Mouse (Mus musculus): ENCODE data around the gene Tmem221.

Tmem221 gene

DNA sequence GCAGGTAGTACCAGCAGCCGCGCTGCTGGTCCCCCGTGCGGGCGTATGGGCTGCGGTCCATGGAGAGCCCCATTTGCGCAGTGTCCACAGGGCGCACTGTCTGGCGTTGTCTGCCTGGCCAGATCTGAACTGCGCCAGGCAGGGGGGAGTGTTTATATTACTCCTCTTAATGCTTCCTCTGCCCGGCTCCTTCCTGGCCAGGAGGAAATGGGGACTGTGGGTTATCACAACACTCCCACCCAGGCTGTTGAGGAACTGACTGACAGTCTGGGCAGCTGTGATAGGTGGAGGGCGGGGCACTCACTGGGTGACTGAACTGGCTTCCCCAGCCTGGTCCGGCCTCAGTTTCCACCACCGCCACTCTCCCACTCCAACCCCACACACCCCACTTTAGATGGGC, 47.0 kb downstream of the Tmem221 start, which contains the start of gene Plvap:
Gene Plvap (minus strand): TSS at position 109 of the 400 bp plus-strand sequence.
- DNase-seq (ENCODE audit: low read depth, low spot score), result no peak

DNA sequence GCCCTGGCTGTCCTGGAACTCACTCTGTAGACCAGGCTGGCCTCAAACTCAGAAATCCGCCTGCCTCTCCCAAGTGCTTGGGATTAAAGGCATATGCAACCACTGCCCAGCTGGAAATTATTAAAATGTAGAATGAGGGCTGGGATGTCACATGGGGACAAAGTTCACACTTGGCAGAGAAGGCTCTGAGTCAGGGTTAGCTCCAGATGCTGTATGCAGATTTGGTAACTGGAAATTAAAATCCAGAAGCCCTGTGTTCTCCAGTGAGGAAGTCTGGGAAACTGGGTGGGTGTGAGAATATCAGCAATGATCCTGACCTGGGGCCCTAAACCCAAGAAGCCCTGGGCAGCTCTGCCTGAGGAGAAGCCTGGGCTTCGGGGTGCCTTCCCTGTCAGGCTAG, 49.4 kb downstream of the Tmem221 start:
- no peak for DNase-seq (ENCODE audit: low read depth, low spot score)

- peak; percentile 92 for DNase-seq (ENCODE audit: low read depth, low spot score)
Observed at GRCm38 (mm10) chr8:71507589-71508104, 51.0 kb downstream of the Tmem221 start.

- DNase-seq (ENCODE audit: low read depth, low spot score), result no peak
Observed at GRCm38 (mm10) chr8:71505979-71506378, 52.7 kb downstream of the Tmem221 start.

DNA sequence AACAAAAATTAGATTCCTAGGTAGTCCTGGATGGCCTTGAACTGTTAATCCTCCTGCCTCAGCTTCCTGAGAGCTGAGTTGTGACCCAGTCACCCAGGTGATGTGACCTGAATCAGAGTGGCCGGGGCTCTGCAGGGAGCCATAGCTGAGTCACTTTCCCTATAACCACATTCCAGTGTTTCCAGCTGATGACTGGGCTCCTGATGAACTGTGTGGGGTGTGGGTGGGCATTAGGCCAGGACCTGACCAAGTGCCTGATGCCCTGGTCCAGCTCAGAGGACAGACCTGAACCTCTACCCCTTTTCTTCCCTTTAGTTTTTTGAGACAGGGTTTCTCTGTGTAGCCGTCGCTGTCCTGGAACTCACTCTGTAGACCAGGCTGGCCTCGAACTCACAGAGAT, 53.3 kb downstream of the Tmem221 start:
- DNase-seq (ENCODE audit: low read depth, low spot score), result no peak

- no peak for DNase-seq (ENCODE audit: low read depth, low spot score)
Observed at GRCm38 (mm10) chr8:71504349-71504748, 54.3 kb downstream of the Tmem221 start.

All from forelimb bud, embryonic 11.5 days (tissue).